Mouse (Mus musculus) embryo, embryonic 9.5 days (tissue): ENCODE measurements around the gene 4930426L09Rik.
"Not testable (repeated sequence)": the region's sequence is repeated elsewhere in the genome, so short reads cannot be mapped to it uniquely, and the experiment has no call there.

Source experiments
- DNase-seq: peaks from one replicate; pipeline ENCODE4 v3.0.0-alpha.2; 2017; ENCODE audit errors: extremely low spot score

4930426L09Rik gene

DNA sequence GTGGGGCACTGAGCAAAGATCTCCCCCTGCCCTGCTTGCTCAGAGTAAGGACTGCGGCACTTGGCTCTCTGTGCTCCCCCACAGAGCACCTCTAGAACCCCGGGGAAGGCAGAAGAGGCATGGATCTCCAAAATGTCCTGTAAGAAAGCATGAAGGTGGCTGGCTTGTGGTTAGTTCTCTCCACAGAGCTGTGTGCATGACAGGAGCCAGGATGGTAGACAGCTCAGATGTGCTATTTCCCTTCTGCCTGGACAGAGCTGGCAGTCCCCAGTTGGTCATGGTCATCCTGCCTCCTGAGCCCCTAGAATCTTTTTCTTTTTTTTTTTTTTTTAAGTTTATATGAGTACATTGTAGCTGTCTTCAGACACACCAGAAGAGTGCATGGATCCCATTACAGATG, 27.7 kb upstream of the 4930426L09Rik start:
- no peak for DNase-seq

DNA sequence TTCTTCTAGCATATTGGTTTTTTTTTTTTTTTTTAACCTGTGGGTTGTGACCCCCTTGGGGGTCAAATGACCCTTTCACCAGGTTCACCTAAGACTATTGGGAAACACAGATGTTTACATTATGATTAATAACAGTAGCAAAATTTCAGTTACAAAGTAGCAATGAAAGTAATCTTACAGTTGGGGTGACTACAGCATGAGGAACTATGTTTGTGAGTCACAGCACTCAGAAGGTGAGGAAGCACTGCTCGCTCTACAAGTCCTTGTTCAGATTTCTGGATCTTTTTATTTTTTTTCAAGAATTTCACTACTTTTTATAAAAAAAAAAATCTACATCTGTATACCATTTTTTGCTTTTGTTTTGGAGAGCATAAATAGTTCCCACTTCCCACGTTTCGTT, 26.6 kb upstream of the 4930426L09Rik start:
- DNase-seq, result no peak

DNA sequence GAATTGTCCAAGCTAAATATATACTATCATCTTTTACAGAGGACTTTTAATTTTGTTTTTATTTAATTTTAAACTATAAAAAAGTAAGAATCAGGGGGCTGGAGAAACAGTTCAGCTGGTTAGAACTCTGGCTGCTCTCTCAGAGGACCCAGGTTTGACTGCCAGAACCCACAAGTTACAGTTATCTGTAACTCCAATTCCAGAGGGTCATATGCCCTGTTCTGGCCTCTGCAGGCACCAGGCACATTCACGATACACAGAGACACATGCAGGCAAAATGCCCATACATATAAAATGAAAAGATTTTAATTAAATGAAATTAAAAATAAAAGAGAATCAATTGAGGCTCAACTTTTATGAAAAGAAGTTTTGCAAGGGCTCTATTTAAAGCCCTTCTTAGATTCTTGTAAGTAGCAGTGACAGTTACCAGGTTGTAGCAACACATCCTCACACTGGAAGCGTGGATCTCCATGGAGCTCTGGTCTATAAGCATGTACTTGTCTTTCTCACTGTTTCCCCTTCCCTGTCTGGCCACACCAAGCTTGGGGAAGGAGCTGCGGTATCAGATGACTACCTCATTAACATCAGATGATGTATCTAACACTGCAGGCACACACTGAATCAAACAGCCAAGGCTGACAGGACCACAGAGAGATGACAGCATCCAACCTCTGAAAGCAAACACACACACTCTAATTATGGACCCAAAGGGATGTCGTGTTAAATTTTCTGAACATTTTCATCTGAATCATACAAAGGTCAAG, 23.1 kb upstream of the 4930426L09Rik start:
- no peak for DNase-seq

DNA sequence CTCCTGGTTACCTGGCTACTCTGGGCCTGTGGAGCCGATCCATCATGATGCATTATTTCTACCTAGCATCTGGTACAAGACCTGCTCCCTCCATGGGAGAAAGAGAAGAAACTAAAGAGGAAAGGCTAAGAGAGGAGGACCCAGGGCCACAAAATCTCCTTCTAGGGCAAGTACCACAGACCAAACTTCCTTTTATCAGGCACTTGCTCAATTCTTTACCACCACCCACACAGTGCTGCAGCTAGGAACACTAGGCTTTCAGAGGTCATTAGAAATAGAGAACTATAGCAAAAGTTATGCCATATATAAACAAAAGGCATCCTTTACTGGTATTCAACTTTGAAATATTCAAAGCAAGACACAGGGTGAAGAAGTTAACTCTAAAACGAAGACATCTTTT, 22.0 kb upstream of the 4930426L09Rik start:
- DNase-seq, result no peak

DNA sequence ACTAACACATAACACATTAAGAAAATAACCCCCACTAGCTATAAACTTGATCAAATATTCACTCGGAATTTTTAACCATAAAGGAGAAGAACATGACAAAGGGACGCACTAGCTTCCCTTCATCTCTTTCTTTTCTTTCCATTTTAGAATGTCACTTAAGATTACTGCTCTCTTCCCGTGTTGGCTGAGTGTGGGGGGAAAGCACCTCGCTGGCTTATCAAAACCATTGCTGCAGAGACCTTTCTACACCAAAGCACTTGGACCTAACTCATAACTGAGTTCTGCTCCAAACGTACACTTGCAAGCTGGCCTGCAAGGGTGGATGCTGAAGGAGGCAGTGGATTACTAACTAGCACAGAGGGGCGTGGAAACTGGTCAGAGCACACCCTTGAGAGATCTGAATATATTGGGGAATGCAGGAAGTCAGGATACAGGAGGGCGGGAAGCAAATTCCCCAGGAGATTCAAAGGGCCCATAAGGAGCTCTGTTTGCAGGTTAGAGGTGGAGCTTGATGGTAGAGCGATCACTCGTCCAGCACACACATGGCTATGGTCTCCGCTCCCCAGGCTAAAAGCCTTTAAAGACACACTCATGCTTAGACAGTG, 20.8 kb upstream of the 4930426L09Rik start:
- DNase-seq, result no peak

DNA sequence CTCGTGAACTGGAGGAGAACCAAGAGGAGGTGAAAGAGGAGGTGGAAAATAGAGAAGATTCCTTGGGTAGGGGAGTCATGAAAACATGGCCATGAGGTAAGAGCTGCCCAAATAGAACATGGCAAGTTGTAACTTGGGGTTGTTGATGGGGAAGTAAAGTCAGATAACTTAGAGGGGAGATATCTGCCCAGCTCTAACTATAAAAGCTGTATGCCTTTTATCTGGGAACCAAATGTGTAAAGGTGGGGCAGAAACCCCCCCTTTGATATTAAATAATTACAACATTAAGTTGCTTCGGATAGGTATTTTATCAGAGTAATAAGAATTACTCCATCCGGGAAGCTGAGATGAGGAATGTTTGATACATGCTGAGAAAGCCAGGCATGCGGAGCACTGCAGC, 19.1 kb upstream of the 4930426L09Rik start:
- no peak for DNase-seq

DNA sequence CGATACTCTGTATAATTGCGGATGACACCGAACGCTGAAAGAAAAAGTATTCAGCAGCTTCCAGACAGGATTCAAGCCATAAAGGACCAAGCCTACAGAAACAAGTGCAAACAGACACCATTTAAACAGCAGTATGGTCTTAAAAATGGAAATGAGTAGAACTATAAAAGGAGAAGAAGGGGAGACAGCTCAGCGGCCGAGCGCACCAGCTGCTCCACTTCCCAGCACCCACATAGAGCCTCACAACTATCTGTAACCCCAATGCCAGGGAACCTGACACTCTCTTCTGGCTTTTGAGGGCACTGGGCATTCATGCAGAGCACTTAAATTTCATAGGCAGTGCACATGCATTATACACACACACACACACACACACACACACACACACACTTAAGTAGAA, 18.5 kb upstream of the 4930426L09Rik start:
- DNase-seq, result no peak

DNA sequence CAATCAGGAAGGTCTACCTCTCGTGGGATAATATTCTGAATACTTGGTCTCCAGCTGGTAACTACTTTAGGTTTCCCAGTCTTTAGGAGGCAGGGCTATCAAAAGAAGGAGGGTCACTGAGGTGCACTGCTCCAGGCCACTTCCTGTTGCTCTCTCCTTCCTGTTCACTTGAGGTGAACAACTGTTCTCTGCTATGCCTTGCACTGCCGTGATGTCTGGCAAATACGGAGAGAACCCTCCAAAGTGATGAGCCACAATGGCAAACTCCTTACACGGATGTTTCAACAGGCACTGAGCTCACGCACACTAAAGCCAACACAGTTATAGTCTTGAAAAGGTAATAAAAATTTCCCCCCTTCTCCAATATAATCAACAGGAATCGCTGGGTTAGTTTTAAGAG, 15.6 kb upstream of the 4930426L09Rik start:
- DNase-seq, result no peak

DNA sequence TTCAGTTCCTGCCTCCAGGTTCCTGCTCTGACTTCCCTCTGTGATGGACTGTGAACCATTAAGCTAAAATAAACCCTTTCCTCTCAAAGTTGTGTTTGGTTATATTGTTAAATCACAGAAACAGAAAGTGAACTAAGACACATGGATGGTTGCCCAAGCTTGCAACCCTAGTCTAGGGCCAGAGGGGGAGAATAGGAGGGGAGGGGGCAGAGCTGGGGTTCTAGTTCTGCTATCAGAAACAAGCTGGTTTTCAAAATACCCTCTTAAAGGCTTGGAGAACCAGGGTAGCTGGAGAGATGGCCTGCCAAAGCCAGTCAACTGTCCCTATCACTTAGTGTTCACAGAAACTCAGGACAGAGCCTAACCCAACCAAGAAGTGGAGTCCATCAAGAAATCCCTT, 14.6 kb upstream of the 4930426L09Rik start:
- DNase-seq, result no peak

DNA sequence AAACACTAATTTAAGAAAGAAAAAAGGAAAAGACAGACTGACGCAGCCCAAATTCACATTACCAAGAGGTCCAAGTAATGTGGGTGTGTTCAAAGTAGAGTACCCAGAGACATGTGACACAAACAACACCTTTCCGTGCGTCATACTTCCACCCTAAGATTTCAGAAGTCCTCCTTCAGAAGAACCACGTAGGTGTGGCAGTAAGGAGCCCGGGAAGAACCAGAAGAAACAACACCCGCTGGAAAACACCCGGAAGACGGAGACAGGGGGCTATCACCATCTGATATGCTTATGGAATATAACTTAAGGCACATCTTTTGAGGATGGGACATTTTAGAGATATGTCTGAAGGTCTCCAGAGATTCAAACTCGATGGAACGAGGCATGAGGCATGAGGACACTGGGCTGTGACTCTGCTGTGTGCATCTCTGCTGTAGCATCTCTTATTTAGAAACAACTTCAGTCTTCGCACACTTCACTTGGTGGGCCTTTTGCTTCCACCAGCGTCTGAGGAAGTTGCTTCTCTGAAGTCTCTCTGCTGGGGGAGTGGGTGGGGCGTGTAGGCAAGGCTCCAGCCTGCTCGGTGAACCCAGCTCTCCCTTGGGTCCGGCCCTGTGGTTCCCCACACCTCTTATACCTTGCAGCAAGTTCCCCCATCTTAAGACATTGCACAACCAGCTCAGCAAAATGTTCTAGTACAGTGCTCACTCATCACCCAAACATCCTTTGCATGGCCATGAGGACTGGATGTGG, 13.9 kb upstream of the 4930426L09Rik start:
- no peak for DNase-seq

DNA sequence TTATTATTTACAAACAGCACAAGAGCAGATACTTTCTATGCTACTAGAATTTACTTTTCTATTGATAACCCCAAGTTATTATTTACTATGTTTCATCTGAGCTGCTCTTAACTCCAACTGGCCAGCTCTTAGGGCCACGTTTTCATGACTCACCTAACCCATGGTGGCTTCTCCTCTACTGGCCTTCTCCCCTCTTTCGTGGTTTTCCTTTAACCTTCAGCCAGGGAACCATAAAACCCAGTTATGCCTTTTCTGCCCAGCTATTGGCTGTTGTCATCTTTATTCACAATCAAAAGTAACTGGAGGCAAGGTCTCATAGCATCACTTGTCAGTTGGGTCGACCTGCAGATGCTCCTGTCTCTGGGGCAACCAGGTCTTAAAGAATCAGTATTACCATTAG, 12.6 kb upstream of the 4930426L09Rik start:
- DNase-seq, result no peak

DNA sequence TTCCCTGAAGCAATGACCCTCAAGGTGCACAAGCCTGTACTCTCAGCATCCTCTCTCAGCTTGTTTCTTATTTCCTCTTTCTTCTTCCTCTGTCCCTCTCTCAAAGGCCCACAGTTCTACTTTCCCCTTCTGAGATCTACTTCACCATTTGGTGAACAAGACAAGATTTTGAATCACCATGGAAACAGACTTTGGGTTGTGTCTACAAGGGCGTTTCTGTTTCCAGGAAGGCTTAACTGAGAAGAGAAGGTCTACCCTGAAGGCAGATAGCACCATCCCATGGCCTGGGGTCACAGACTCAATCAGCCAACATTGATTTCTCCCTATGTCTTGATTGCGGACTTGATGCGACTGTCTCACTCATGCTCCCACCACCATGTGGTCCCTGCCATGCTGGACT, 9.3 kb upstream of the 4930426L09Rik start:
- no peak for DNase-seq

DNA sequence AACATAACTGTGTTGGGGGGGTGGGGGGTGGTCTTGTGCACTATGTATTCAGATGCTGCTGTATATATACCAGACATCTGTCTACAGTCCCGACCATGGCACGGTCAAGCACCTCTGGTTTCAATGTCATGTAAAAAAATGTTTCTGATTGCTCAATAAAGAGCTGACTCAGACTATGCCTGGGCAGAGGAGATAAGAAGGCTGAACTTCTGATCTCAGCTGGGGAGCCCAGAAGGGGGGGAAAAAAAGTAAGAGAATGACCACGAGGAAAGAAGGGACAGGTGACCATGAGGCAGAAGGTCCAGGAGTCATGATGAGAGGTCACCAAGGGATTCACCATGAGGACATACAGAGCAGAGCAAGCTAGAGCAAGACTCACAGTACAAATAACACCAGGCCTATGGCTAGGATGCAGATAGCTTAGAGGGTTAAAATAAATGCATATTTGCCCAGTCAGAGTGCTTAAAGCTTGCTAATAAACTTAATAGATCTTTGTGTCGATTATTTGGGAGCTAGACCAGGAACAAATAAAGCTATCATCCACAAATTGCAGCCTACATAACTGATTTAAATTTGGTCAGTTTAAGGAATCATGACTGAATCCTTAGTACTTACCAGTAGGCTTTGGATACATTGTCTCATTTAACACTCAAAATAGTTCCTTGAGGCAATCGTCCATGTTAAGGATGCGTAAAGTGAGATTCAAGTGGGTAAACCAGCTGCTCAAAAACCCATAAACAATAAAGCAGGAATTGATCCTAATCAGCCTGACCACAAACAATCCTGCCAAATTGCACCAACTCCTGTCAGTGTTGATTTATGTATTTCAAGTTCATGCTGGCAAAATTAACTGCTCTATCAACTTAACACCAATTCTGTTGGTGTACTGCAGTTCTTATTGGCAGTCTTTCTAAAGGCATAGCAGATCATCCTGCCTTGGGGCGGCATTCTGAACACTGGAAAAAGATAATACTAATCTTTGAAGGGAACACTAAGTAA, 5.3 kb upstream of the 4930426L09Rik start:
- no peak for DNase-seq

DNA sequence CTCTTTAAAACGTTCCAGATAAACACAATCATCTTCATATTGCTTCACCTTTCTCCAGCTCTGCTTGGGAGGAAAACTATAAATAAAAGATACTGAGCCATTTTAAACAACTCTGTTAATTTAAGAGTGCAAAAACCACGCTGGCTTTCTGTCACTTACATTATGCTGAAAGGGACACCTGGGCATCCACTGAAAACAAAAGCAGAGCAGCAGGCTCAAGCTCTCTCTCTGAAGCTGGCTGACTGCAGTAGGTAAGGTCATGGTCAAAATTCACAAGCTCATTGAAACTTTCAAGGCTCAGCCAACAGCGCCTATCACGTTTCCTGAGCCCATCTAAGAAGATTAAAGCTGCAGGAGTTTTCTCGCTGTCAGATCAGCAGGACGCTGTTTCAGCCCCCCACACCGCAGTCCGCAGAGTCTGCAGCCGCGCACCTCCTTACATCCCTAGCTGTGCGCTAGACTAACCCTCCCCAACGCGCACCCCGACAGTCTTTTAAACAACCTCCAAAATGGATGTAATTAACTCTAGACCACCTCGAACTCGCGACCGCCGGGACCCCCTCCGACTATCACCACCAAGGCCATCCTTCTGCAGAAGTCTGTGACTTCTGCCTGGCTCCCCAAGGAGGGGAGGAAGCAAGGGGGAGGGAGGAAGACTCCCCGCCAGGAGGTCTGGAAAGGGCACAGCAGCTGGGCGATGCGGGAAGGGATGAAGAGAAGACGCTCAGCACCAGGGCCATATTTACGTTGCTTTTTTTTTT, 1.5 kb upstream of the 4930426L09Rik start:
- peak; percentile 30 for DNase-seq

DNA sequence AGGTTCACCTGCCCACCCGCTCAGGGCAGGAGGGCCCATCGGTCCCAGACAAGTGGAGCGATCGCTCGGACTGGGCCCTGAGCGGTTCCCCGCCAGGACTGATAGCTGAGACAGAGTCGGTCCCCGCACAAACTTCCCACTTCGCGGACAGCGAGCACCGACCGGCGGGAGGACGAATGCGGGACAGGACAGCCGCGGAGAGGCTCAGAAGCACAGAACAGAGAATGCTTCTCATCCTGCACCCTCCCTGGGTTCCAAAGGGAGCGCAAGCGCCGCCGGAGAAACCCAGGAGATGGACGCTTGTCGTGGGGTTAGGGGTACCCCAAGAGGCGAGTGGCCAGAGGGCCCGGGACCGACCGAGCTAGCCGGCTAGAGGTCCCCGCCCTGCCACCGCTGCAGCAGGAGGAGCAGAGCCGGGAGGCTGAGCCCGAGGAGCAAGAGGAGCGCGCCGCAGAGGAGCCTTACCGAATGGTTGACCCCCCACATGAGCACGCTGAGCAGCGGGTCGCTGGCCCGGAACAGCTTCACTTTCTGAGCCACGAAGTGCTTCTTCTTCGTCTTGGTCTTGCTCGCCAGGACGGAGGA, 664 bp upstream of the 4930426L09Rik start:
- DNase-seq, result no peak

DNA sequence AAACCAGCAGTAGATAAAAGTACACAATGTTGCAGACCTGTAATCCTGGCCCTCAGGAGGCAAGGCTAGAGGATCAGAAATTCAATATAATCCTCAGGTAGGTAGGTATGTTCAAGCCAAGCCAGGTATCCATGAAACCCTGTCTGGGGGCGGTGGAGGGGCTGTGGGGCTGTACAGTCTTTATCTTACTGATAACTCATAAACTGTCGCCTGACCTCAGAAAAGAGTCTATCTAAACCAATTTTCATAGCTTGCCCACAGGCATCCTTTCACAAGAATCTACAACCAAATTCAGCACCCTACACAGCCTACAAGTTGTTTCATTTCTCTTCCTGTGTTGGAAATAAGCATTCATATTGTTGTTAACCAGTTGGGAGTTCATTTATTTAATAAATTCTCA, 1.3 kb downstream of the 4930426L09Rik start:
- no peak for DNase-seq

DNA sequence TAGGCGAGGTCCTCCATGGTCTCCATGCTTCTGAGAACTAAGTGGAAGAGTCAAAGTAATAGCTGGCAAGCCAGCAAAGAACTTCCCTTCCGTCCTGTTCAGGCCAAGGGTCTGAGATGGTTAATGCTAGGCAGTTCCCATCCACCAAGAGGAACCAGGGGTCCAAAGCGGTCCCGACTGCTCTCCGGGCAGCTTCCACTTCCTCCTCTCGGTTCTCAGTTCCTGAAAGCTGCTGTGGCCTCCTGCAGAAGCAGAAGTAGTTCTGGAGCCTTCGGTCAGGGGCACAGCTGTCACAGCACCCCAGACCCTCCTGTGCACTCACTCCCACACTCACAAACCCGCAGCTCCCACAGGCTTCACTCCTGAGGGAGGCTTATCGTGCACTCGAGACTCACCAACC, 6.7 kb downstream of the 4930426L09Rik start:
- no peak for DNase-seq

DNA sequence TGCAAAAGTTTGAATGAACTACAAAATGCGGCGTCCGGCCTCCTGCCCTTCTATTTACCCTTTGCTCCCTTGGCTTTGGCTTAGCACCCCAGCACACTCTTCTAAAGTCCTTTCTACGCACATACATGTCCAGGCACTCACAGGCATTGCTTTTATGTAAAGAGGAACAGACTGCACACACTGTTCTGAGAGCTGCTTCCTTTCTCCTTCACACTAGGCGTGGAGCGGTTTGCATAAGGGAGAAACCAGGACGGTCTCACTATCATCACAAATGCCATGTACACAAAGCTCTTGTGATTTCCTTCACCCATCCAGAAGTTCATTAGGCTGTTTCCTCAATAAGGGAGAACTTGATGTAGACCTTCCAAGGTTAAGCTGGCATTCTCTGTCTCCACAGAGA, 8.0 kb downstream of the 4930426L09Rik start:
- DNase-seq, result no peak

DNA sequence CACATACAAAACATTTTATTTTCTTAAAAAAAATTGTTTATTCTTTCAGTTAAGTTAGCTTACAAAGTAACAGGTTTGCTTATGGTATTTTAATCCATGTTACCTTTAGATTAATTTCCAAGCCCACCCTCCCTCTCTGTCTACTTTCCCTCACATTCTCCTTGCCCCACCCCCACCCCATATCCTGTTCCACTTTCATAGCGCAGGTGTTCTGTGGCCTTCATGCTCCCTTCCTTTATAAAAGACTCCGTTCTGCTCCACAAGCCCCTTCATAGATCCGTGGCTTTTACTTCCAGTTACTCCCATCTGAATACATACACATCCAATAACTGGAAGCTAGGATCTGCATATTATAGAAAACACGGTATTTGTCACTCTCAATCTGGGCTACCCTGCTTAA, 9.4 kb downstream of the 4930426L09Rik start:
- no peak for DNase-seq

DNA sequence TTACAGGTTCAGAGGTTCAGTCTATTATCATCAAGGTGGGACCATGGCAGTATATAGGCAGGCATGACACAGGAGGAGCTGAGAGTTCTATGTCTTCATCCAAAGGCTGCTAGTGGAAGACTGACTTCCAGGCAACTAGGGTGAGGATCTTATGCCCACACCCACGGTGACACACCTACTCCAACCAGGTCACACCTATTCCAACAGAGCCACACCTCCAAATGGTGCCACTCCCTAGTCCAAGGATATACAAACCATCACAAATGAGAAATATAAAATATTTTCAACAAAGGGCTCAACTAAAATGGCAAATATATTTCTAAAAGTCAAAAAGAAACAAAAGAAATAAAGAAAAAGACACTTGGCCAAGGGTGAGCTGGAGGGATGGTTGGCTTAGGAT, 12.4 kb downstream of the 4930426L09Rik start:
- not testable (repeated sequence) for DNase-seq

DNA sequence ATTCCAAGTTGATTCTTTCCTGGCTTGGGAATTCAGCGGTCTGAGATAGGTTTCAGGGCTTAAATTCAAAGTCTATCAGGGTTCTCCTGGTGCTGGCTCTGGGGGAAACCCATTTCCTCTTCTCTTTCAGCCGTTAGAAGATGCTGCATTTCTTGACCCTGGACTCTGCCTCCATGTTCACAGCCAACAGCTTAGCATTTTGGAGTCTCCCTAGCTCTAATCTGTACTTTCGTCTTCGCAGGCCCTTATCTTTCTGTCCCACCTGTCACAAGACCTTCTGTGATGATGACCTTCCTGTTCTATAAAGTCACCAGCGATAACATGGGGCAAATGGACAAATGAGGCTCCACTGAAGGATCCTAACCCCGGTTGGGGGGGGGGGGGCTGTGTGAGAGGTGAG, 13.3 kb downstream of the 4930426L09Rik start:
- no peak for DNase-seq
